Mouse (Mus musculus): ENCODE measurements around the gene Creb3l2. TPM values are rescaled to one million over a fixed set of nuclear protein-coding genes. Genes with fewer than 3 reads are reported as not detected.

Creb3l2 gene
- total RNA-seq, 1 experiment from 2014 or later, result 95.9 TPM

DNA sequence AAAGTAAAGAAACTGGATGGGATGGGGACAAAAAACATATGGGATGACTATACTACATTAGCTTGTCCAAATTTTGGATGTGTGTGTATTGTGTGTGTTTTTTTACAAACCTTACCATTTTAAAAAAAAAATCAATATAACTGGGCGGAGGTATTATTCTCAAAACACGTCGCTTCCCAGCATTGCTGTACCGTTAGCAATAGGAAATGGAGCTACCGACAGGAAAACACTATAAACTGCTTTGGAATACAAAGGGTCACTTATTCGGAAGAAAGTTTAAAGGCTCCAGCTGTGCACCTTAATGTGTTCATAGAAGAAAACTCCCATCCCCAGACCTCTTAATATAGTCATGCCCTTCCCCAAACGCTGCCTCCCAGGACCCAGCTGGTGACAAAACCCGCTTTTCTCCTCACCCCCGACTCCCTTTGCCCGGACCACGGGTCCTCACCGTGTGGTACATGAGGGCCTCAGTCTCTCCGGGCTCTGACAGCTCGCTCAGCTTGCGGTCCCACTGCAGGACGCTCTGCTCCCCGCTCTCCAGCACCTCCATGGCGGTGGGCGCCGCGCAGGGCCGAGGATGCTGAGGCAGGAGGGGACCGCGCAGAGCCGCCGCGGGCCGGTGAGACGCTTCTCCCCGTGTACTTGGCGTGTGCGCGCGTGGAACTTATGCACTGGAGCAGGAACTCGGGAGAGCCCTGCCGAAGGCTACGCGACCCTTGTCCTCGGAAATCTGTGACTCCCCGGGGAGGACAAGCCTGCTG lies 515 bp downstream of the Creb3l2 start:
- peak; percentile 50 for DNase-seq

DNA sequence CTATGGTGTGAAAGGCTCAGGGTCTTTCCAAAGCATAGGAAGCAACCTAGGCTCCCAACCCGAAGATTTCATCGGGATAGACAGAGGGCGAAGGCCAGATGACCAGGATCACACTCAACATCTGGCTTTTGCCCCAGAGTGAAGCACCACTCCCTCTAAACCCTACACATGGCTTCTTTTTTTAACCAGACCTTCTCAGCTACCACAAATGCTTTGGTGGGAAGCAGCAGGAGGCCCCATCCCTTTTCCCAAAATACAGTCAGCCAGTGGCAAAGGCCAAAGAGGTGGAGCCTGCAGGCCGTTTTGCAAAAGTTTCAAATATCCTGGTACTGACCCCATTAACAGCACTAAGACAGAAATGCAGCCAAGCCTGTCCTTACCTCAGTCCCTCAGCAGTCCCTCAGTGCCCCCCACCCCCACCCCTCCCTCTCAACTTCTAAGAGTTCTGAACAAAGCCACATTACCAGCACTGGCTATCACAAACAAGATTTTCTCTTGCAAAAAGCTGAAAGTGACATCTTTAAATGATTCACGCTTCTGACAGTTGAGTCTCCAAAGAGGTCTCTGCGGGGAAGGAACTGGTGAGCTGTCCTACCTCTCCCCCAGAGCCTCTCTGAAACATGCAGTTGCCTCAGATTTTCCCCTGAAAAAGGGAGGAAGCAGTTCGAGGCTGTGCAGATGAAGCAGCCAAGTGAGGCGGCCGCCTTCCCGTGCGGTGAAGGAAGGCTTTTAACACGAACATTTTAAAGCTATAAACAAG lies 1.3 kb downstream of the Creb3l2 start:
- no peak for DNase-seq

DNA sequence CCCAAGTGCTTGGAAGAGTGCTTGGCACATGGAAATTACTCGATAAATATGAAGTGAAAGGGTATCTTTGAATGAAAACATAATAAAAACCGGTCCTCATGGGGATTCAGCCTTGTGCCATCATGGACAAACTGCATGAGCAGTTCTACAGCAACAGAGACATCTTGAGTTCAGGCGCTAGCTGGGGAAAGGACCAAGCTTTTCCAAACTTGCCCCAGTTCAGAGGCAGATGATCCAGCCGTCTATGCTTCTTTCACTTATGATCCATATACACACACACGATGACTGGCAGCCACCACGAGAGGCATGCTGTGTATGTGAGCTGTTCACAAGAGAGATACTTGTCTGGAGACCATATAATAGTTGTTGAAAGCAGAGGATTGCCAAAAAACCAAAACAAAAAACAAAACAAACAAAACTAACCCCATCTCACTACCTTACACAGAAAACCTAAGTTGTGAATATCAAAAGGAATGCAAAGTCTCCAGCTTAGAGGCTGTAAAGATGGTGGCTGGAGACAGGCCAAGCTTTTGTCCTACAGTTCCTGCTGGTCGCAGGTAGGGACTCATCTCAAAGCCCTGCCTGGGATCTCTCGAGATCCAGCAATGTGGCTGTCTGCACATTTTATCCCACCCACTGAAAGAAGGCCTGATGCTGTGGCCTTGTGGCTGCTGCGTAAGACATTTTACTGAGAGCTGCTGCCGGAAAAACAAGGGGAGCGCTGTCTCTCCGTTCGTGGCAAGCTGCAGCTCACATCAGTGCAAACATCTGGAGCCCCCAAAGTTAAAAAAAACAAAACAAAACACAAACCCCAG lies 2.1 kb downstream of the Creb3l2 start:
- DNase-seq, result no peak

DNA sequence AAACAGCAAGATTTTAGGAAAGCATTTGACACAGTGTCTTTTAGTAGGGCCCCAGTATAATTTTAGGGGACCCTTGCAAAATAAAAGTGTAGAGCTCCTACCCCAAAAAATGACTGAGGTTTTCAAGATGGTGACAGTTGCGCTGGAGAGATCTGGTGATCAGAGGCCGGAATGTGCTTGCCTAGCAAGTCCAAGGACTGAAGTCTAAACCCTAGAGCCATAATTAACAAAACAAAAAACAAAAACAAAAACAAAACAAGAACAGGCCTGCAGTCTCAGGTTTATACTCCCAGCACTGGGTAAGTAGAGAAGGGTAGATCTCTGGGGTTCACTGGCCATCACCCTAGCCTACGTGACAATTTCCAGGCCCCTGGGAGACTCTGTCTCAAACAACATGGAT lies 3.4 kb downstream of the Creb3l2 start:
- DNase-seq, result no peak

- DNase-seq, result no peak
Observed at GRCm38 (mm10) chr6:37437086-37437485, 4.9 kb downstream of the Creb3l2 start.

DNA sequence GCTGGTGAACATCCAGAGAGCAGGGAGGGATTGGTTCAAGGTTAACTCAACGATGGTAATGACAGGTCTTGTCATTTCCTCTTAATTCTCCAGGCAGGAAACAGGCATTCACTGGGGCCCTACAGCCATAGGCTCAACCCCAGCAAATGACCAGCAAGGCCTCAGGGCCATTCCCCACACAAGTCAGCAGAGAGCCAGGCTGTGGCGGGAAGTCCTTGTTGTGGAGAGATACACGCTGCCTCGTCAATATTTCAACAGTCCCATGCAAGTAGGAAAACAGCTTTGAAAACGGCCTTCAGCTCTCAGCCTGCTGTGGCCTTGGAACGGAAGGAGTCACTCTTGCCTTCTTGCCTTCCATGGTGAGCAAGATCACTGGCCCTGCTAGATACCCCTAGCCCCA lies 6.6 kb downstream of the Creb3l2 start:
- peak; percentile 50 for DNase-seq

DNA sequence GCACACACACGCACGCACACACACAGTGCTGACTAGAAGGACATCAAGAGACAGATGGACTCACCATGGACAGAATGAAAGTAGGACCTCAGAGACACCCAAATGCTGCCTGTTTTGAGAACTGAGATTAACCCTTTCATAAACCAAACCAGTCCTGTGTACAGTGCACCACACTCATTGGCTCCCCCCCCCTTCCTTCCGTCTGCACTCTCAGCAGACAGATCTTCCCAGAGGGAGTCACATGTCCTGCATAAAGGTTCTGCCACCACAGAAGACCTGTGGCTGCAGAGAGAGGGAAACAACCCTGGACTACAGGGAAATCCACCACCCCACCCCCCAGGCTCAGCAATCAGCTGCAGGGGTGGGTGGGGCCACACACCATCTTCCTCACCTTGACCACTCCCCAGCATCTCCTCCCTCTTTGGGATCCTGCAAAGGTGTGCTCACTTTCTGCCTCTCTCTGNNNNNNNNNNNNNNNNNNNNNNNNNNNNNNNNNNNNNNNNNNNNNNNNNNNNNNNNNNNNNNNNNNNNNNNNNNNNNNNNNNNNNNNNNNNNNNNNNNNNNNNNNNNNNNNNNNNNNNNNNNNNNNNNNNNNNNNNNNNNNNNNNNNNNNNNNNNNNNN lies 12.0 kb downstream of the Creb3l2 start:
- DNase-seq, result no peak

DNA sequence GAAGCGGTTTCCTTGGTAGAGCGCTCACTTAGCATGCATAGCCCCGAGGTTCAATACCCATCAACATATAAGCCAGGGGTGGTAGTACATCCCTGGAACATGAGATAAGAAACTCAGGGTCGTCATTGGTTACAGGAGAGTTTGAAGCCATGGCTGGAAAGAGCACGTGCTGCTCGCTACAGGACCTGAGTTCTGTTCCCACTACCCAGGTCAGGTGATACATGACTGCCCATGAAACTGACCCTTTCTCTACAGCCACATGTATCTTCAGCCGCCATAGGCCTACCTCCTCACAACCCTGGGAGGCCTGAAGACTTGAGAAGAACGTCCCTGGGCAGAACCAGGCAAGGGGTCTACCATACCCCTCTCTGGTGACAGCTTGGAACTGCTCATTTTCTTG lies 13.0 kb downstream of the Creb3l2 start:
- DNase-seq, result no peak

DNA sequence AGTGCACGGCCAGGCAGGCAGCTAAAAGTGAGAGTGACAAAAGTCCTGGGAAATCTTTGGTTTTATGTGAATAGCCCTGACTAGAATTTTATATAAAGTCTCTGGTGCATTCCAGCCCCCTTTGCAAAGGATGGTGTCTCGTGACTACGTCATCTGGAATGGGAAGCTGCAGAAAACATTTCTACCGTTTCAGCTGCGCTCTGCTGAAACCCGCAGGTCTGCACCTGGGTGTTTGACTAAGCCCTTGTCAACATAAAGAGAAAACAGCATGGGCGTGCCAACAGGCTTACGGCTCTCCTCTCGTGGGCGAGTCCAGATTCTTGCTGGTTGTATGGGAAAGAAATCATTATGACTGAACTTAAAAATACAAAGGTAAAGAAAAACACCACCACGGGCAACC lies 13.9 kb downstream of the Creb3l2 start:
- DNase-seq, result no peak

DNA sequence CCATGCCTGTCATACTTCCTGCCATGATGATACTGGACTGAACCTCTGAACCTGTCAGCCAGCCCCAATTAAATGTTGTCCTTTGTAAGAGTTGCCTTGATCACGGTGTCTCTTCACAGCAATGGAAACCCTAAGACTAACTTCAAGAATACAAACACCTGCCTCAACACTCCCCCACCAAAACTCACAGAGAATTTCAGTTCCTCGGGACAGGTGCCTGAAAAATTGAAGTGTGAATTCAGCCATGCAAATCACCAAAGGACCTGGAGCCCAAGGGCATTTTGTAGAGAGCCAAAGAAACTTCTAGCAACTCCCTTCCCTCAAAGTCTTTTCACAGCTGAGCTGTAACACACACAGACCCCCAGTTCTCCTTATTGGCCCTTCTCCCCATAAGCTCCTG lies 15.3 kb downstream of the Creb3l2 start:
- no peak for DNase-seq

GRCm38 (mm10) chr6:37425833-37426232 lies 16.1 kb downstream of the Creb3l2 start:
- DNase-seq, result no peak

DNA sequence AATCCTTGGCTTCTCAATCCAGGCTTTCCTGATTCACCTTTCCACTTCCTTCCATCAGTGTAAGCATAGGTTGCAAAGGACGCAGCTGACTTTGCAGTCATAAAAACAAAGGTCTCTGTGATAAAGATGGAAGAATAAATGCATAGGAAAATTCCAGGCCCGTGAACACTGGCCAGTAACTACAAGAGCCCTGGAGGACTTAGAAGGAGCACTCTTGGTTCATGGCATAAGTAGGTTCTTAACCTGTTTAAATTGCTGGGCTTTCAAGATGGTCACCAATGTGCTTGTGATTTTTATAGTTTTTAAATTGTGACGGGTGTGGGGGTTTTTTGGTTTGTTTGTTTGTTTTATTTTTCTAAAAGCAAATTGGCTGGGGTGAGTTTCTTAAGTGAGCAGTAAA lies 16.9 kb downstream of the Creb3l2 start:
- no peak for DNase-seq

DNA sequence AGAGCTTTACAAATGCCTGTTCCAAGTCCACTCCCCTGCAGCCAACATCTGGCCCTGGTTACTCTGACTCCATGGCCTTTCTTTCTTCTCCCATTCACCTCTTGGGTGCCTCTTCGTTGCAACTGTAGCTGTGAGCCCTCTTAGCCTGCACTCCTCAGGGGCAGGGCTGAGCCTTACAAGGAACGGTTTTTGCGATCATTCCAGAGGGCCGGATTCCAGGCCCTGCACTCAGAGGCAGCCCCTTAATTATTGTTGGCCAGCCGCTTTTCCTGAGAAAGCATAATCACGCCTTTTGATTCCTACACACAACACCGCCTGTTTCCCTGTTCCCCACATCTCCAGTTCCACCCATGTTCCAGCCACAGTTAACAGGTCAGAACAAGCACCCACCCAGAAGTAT lies 17.6 kb downstream of the Creb3l2 start:
- DNase-seq, result no peak

DNA sequence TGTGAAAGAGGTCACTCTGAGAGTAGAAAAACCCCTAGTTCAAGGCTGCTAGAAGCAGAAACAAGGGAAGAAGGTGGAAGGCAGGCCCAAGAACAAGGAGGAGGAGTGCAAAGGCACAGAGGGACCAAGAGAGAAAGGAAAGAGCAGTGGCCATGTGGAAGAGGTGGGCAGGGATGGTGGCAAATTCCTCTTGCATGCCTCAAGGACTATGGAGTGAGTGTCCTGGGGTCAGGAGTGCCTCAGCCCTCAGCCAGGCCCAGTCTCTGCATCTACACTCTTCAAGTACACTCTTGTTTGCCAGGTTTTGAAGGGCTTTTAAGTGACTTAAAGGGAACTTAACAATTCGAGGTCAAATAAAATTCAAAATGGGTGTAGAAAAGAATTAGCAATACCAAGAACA lies 18.6 kb downstream of the Creb3l2 start:
- DNase-seq, result no peak

DNA sequence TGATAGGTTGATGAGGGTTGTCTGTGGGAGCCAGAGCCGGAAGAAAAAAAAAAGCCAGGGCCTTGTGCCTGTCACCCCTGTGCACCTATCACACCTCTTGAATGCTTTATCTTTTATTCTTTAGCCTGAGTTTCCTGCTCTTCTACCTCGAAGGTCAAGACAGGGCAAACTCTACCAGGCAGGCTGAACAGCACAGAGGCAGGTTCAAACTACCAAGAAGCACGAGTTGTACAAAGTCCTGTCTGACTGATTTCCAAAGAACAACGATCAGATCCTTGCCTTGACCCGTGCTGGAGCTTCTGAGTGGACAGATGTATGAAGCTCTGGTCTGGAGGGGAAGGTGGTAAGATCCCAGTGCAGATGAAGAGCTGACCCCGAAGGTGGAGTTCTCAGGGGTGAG lies 20.8 kb downstream of the Creb3l2 start:
- DNase-seq, result no peak

DNA sequence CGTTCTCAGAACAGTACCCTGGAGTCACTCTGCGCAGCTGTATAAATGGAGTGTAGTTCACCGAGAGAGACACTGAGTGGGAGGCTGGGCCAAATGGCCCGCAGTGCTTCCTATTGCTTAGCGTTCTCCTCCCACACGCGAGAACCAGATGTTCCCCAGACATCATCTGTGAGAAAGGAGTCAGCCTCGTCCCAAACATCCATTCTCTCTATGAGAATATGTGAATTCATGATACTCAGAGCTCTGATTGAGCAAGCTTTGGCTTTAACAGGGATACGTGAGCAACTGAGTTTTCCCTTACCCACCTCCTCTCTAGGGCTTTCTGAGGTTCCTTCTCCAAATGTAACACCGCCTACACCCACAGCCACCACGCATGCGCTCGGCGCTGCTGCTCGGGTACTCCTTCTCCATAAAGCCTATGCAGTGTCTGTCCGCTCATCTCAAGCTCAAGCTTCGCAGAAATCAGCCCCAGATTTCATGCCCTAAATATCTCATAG lies 22.5 kb downstream of the Creb3l2 start:
- no peak for DNase-seq

GRCm38 (mm10) chr6:37418931-37419330 lies 23.0 kb downstream of the Creb3l2 start:
- no peak for DNase-seq

DNA sequence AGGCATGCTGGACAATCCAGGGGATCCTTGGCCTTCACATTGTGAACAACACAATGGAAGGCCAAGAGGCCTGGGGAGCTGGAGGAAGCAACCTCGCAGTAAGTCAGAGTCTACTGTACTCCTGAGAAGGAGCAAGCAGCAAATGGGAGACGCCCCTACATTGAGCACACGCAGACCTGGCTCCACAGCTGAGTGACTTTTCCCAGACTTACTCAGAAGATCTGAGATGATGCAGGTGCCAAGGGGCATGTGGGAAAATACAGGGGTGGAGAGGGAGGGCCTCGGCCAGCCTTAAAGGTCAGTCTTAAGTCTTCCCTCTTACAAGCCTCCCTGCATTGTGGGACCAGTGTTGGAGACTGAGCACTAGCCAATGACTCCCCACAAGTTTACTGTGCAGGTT lies 25.2 kb downstream of the Creb3l2 start:
- no peak for DNase-seq

GRCm38 (mm10) chr6:37415505-37415904 lies 26.4 kb downstream of the Creb3l2 start:
- no peak for DNase-seq

GRCm38 (mm10) chr6:37415034-37415433 lies 26.9 kb downstream of the Creb3l2 start:
- no peak for DNase-seq

- no peak for DNase-seq
Observed at GRCm38 (mm10) chr6:37414576-37414975, 27.4 kb downstream of the Creb3l2 start.

- no peak for DNase-seq
Observed at GRCm38 (mm10) chr6:37411696-37412095, 30.2 kb downstream of the Creb3l2 start.
